Mouse (Mus musculus): Measurements from ENCODE around the gene Ubn2. TPM values are rescaled to one million over a fixed set of nuclear protein-coding genes. Genes with fewer than 3 reads are reported as not detected.
"Not testable (repeated sequence)": the region's sequence is repeated elsewhere in the genome, so short reads cannot be mapped to it uniquely, and the experiment has no call there.

Gene Ubn2
- polyA plus RNA-seq, 1 experiment, result 25.0 TPM

GRCm38 (mm10) chr6:38535788-38536187 lies 102.0 kb downstream of the Ubn2 start:
- DNase-seq, result no peak
- Histone ChIP-seq H3K4me3 (replicated peaks; ENCODE audit: insufficient read depth, low read depth, low read length) (peak overlapping the region; percentile 9), H3K4me1 (ENCODE audit: control insufficient read depth, insufficient read depth, low read length) (no peaks in the 10 kb centered on the region), H3K27ac (ENCODE audit: insufficient read depth, low read length) (no peak overlapping the region), H3K27me3 (ENCODE audit: control insufficient read depth, insufficient read depth, low read length) (no peaks in the 10 kb centered on the region)
- TF ChIP-seq POLR2A (IDR thresholded peaks at IDR 0.05; ENCODE audit: borderline replicate concordance, insufficient read depth, low read length), result no peak
- TF ChIP-seq CTCF (IDR thresholded peaks at IDR 0.05; ENCODE audit: borderline replicate concordance, insufficient read depth, low read depth, low read length), result no peak
- 48% methylated on average over 1 of the region's 1 CpGs for WGBS

GRCm38 (mm10) chr6:38544141-38544540 lies 110.4 kb downstream of the Ubn2 start:
- not testable (repeated sequence) for H3K4me3 ChIP-seq (replicated peaks; ENCODE audit: insufficient read depth, low read depth, low read length); H3K27ac ChIP-seq (ENCODE audit: insufficient read depth, low read length); H3K27me3 ChIP-seq (ENCODE audit: control insufficient read depth, insufficient read depth, low read length); H3K4me1 ChIP-seq (ENCODE audit: control insufficient read depth, insufficient read depth, low read length); DNase-seq
- 53% methylated on average over 5 of the region's 5 CpGs for WGBS

GRCm38 (mm10) chr6:38547005-38547404 lies 113.3 kb downstream of the Ubn2 start:
- DNase-seq; H3K27ac ChIP-seq (ENCODE audit: insufficient read depth, low read length); H3K4me3 ChIP-seq (replicated peaks; ENCODE audit: insufficient read depth, low read depth, low read length); H3K4me1 ChIP-seq (ENCODE audit: control insufficient read depth, insufficient read depth, low read length); H3K27me3 ChIP-seq (ENCODE audit: control insufficient read depth, insufficient read depth, low read length): not testable (repeated sequence)
- 83% methylated on average over 2 of the region's 2 CpGs for WGBS

GRCm38 (mm10) chr6:38547707-38548106 lies 114.0 kb downstream of the Ubn2 start:
- H3K27ac ChIP-seq (ENCODE audit: insufficient read depth, low read length), result no peak overlapping the region
- WGBS, result 87% methylated on average over 1 of the region's 1 CpGs
- no peak overlapping the region for H3K4me3 ChIP-seq (replicated peaks; ENCODE audit: insufficient read depth, low read depth, low read length)
- no peaks in the 10 kb centered on the region for H3K27me3 ChIP-seq (ENCODE audit: control insufficient read depth, insufficient read depth, low read length)
- DNase-seq, result no peak
- TF ChIP-seq POLR2A (IDR thresholded peaks at IDR 0.05; ENCODE audit: borderline replicate concordance, insufficient read depth, low read length) (no peak), CTCF (IDR thresholded peaks at IDR 0.05; ENCODE audit: borderline replicate concordance, insufficient read depth, low read depth, low read length) (no peak)
- H3K4me1 ChIP-seq (ENCODE audit: control insufficient read depth, insufficient read depth, low read length), result peaks cover 4% of the 10 kb centered on the region; the same call in 1 of the 2 replicates

- H3K4me3 ChIP-seq (replicated peaks; ENCODE audit: insufficient read depth, low read depth, low read length); H3K4me1 ChIP-seq (ENCODE audit: control insufficient read depth, insufficient read depth, low read length); H3K27me3 ChIP-seq (ENCODE audit: control insufficient read depth, insufficient read depth, low read length); H3K27ac ChIP-seq (ENCODE audit: insufficient read depth, low read length); DNase-seq: not testable (repeated sequence)
- 93% methylated on average over 7 of the region's 7 CpGs for WGBS
Measured at GRCm38 (mm10) chr6:38548595-38548994, 114.8 kb downstream of the Ubn2 start.

- 65% methylated on average over 6 of the region's 6 CpGs for WGBS
- H3K27me3 ChIP-seq (ENCODE audit: control insufficient read depth, insufficient read depth, low read length); H3K27ac ChIP-seq (ENCODE audit: insufficient read depth, low read length); H3K4me1 ChIP-seq (ENCODE audit: control insufficient read depth, insufficient read depth, low read length); DNase-seq: not testable (repeated sequence)
- H3K4me3 ChIP-seq (replicated peaks; ENCODE audit: insufficient read depth, low read depth, low read length), result peak overlapping the region; percentile 31
Measured at GRCm38 (mm10) chr6:38549840-38550239, 116.1 kb downstream of the Ubn2 start.

GRCm38 (mm10) chr6:38550250-38551061 lies 116.7 kb downstream of the Ubn2 start:
- Histone ChIP-seq H3K27me3 (ENCODE audit: control insufficient read depth, insufficient read depth, low read length) (no peaks in the 10 kb centered on the region), H3K4me1 (ENCODE audit: control insufficient read depth, insufficient read depth, low read length) (peaks cover 7% of the 10 kb centered on the region), H3K27ac (ENCODE audit: insufficient read depth, low read length) (peak overlapping the region; percentile 90), H3K4me3 (replicated peaks; ENCODE audit: insufficient read depth, low read depth, low read length) (peak overlapping the region; percentile 77)
- TF ChIP-seq CTCF (IDR thresholded peaks at IDR 0.05; ENCODE audit: borderline replicate concordance, insufficient read depth, low read depth, low read length), result no peak
- no peak for TF ChIP-seq POLR2A (IDR thresholded peaks at IDR 0.05; ENCODE audit: borderline replicate concordance, insufficient read depth, low read length)
- peak in 1 of 2 experiments; percentile 83 for DNase-seq
- 1% methylated on average over 28 of the region's 28 CpGs for WGBS

GRCm38 (mm10) chr6:38551062-38551988 lies 117.6 kb downstream of the Ubn2 start, which contains the start of gene Luc7l2:
Luc7l2 (plus strand) TSS chr6:38551334.
- peak; percentile 96 to 98 for DNase-seq
- no peaks in the 10 kb centered on the region for H3K27me3 ChIP-seq (ENCODE audit: control insufficient read depth, insufficient read depth, low read length)
- peak within 1 kb of the TSS; percentile 77 for H3K4me3 ChIP-seq (replicated peaks; ENCODE audit: insufficient read depth, low read depth, low read length)
- H3K4me1 ChIP-seq (ENCODE audit: control insufficient read depth, insufficient read depth, low read length), result peaks cover 7% of the 10 kb centered on the region
- H3K27ac ChIP-seq (ENCODE audit: insufficient read depth, low read length), result peak within 1 kb of the TSS; percentile 90
- WGBS, result under 1% methylated on average over 97 of the region's 98 CpGs
- TF ChIP-seq POLR2A (IDR thresholded peaks at IDR 0.05; ENCODE audit: borderline replicate concordance, insufficient read depth, low read length), result peak; percentile 82
- no peak for TF ChIP-seq CTCF (IDR thresholded peaks at IDR 0.05; ENCODE audit: borderline replicate concordance, insufficient read depth, low read depth, low read length)

Measured in cerebellum, adult 2 months (tissue).